Mouse (Mus musculus) kidney, postnatal 0 days (tissue): ENCODE results near the gene Fmnl3. TPM values are rescaled to one million over a fixed set of nuclear protein-coding genes. Genes with fewer than 3 reads are reported as not detected.

Source experiments
- ATAC-seq: fragments of 200-750 bp; cut with Nextera tagmentation; replicated peaks from 2 replicates; pipeline ENCODE4 v1.8.0; 2017; ENCODE audit warnings: low read depth, moderate number of reproducible peaks, moderate TSS enrichment, moderate library complexity; ENCODE audit not compliant: low FRiP score
- DNase-seq: peaks from one replicate; pipeline ENCODE4 v3.0.0-alpha.2; 2016; ENCODE audit warnings: low spot score
- H3K27ac ChIP-seq: fragments of 300-500 bp; sonication (generic); 2 replicates; pipeline ENCODE4 v1.5.1; 2014; ENCODE audit warnings: mild to moderate bottlenecking
- H3K27me3 ChIP-seq: fragments of 300-500 bp; sonication (generic); 2 replicates; pipeline ENCODE4 v1.6.1; 2014; ENCODE audit warnings: low read length, mixed read lengths; ENCODE audit not compliant: insufficient read depth
- H3K36me3 ChIP-seq: fragments of 300-500 bp; sonication (generic); 2 replicates; pipeline ENCODE4 v1.6.1; 2014; ENCODE audit warnings: low read length, mixed read lengths; ENCODE audit not compliant: insufficient read depth
- H3K4me1 ChIP-seq: fragments of 300-500 bp; sonication (generic); replicated peaks from 2 replicates; pipeline ENCODE4 v1.6.1; 2014; ENCODE audit warnings: antibody characterized with exemption, low read length, mixed read lengths; ENCODE audit not compliant: insufficient read depth
- H3K4me2 ChIP-seq: fragments of 300-500 bp; sonication (generic); 2 replicates; pipeline ENCODE4 v1.6.1; 2014; ENCODE audit warnings: mild to moderate bottlenecking, low read length, moderate library complexity, mixed read lengths
- H3K4me3 ChIP-seq: fragments of 300-500 bp; sonication (generic); replicated peaks from 2 replicates; pipeline ENCODE4 v1.5.1; 2014; ENCODE audit warnings: low read depth, low read length
- H3K9ac ChIP-seq: fragments of 300-500 bp; sonication (generic); 2 replicates; pipeline ENCODE4 v1.6.1; 2014; ENCODE audit warnings: low read depth, low read length
- H3K9me3 ChIP-seq: fragments of 300-500 bp; sonication (generic); replicated peaks from 2 replicates; pipeline ENCODE4 v1.6.1; 2016; ENCODE audit warnings: low read length, inconsistent platforms, mixed read lengths
- CTCF ChIP-seq: IDR thresholded peaks from 2 replicates; pipeline ENCODE4 v1.5.1; 2016; ENCODE audit warnings: antibody characterized with exemption, low read depth, mild to moderate bottlenecking, moderate library complexity
- WGBS: fragments of 180-500 bp; shearing (Covaris S2); extraction: QIAGEN DNeasy Blood & Tissue Kit; methylation state at CpG from one replicate; pipeline ENCODE4 v1.1.7; 2014; 5-methylcytosine and 5-hydroxymethylcytosine counted together
- polyA plus RNA-seq: library from polyadenylated mRNA; unstranded; fragments of >200 nt; fragmentation: Nextera tagmentation; extraction: Ambion mirVana; gene quantifications from 2 replicates; pipeline ENCODE4 v1.2.1, GENCODE M21; 2015

Fmnl3 gene
- polyA plus RNA-seq, 1 experiment from 2014 or later, result 31.6 TPM

DNA sequence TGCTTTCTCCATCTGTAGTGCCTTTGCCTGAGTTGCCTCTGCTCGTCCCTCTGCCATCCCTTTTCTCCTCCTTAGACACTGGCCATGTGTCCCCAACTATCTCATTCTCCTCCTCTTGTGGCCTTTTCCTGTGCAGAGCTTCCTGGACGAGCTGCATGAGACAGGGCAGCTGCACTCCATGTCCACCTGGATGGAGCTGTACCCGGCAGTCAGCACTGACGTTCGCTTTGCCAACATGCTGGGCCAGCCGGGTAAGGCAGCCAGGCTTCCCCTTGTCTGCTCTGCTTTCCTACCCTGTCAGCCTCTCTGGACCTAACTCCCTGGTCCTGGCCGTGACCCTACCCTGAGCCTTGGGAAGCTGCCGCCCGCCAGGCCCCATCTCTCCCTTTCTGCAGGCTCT lies 60.7 kb downstream of the Fmnl3 start:
- no peaks in the 10 kb centered on the region for H3K27me3 ChIP-seq
- H3K4me3 ChIP-seq, result no peak overlapping the region
- TF ChIP-seq CTCF, result no peak
- no peak overlapping the region for H3K9ac ChIP-seq
- H3K9me3 ChIP-seq, result no peaks in the 10 kb centered on the region
- no peaks in the 10 kb centered on the region for H3K4me1 ChIP-seq
- no peak overlapping the region for H3K4me2 ChIP-seq
- ATAC-seq (no peak), DNase-seq (no peak)
- no peak overlapping the region for H3K27ac ChIP-seq
- H3K36me3 ChIP-seq, result peaks cover 60% of the 10 kb centered on the region
- 89% methylated on average over 9 of the region's 9 CpGs for WGBS

DNA sequence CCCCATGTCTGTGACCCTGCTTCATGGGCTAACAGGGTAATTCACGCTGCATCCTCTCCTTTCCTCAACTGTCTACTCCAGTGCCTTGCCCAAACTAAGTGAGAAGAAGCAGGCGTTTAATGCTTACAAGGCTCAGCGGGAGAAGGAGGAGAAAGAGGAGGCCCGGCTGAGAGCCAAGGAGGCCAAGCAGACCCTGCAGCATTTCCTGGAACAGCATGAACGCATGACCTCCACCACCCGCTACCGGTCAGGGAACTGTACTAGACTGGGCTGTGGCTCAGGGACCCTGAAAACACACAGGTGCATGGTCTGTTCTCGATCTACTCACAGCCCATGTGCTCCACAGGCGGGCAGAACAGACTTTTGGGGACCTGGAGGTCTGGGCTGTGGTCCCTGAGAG lies 62.8 kb downstream of the Fmnl3 start:
- H3K9ac ChIP-seq, result no peak overlapping the region
- no peak for TF ChIP-seq CTCF
- H3K4me1 ChIP-seq, result no peaks in the 10 kb centered on the region
- no peak overlapping the region for H3K4me2 ChIP-seq
- no peaks in the 10 kb centered on the region for H3K27me3 ChIP-seq
- peaks cover 63% of the 10 kb centered on the region for H3K36me3 ChIP-seq
- no peak overlapping the region for H3K4me3 ChIP-seq
- WGBS, result 76% methylated on average over 9 of the region's 9 CpGs
- ATAC-seq (no peak), DNase-seq (no peak)
- no peaks in the 10 kb centered on the region for H3K9me3 ChIP-seq
- H3K27ac ChIP-seq, result no peak overlapping the region

DNA sequence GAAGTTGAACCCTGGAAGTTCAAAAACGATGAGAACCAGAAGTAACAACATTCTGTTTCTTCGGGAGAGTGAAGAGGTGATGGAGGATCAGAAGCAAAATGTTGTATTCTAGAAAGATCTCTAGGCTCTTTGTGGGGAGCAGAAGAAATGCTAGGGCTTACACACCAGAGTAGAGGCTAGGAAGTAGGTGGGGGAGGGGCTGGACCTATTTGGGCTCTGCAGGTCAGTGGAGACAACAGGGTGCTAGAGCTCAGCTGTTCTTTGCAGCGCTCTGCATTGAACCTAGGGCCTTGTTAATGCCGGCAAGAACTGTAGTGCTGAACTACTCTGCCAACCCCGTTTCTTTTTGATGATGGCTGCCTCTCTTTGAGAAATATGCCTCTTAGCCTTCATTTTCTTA lies 74.1 kb downstream of the Fmnl3 start:
- Histone ChIP-seq H3K27me3 (no peaks in the 10 kb centered on the region), H3K4me2 (peak overlapping the region; percentile 69; the same call in 1 of the 2 replicates), H3K36me3 (no peaks in the 10 kb centered on the region), H3K9ac (no peak overlapping the region), H3K4me3 (0 out of 2 replicates have a peak overlapping the region, but pooled peaks have one; percentile 71), H3K9me3 (no peaks in the 10 kb centered on the region), H3K4me1 (no peaks in the 10 kb centered on the region), H3K27ac (no peak overlapping the region)
- DNase-seq (no peak), ATAC-seq (no peak)
- WGBS, result 44% methylated on average over 5 of the region's 5 CpGs
- TF ChIP-seq CTCF, result no peak

DNA sequence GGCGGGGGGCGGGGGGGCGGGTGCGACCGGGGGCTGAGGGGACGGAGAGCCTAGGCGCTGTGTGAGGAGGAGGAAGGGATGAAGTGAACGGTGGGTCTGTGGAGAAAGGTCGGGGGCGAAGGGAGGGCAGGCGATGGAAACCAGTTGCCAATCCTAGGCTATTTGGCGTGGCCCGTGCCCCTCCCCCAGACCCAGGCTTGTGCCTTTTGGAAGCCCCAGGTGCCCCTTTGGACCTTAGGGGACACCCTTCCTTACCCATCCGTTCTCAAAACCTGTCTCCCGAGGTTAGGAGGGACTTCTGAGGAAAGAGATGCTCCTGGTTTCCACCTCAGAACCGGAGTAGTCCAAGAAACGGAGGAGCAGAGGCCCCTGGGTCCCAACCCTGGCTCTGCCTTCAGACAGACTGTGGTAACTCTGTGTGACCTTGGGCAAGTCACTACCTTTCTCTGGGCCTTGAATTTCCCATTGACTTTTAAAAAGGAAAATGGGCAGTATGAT lies 74.7 kb downstream of the Fmnl3 start, which contains the start of gene Fam186b:
TSS of gene Fam186b (minus strand) at position 405 of the 498 bp plus-strand sequence.
- TF ChIP-seq CTCF, result no peak
- H3K9ac ChIP-seq, result peak within 1 kb of the TSS; percentile 72
- no peaks in the 10 kb centered on the region for H3K36me3 ChIP-seq
- no peaks in the 10 kb centered on the region for H3K27me3 ChIP-seq
- WGBS, result 1% methylated on average over 15 of the region's 17 CpGs
- peak; percentile 45 for ATAC-seq
- peak within 1 kb of the TSS; percentile 71 for H3K4me3 ChIP-seq
- H3K4me1 ChIP-seq, result no peaks in the 10 kb centered on the region
- H3K9me3 ChIP-seq, result no peaks in the 10 kb centered on the region
- DNase-seq, result peak; percentile 36
- H3K4me2 ChIP-seq, result peak within 1 kb of the TSS; percentile 69
- H3K27ac ChIP-seq, result peak within 1 kb of the TSS; percentile 86

GRCm38 (mm10) chr15:99294813-99295374 lies 75.4 kb downstream of the Fmnl3 start, which contains the start of gene Prpf40b:
Gene Prpf40b, plus strand, starts transcription at chr15:99295087.
- peak; percentile 96 for ATAC-seq
- peak; percentile 91 for DNase-seq
- Histone ChIP-seq H3K27me3 (no peaks in the 10 kb centered on the region), H3K4me1 (no peaks in the 10 kb centered on the region), H3K4me2 (peak within 1 kb of the TSS; percentile 69), H3K9me3 (no peaks in the 10 kb centered on the region), H3K9ac (peak within 1 kb of the TSS; percentile 72), H3K27ac (peak within 1 kb of the TSS; percentile 86), H3K36me3 (no peaks in the 10 kb centered on the region), H3K4me3 (peak within 1 kb of the TSS; percentile 71)
- WGBS, result 1% methylated on average over 56 of the region's 64 CpGs
- peak; percentile 54 for TF ChIP-seq CTCF

DNA sequence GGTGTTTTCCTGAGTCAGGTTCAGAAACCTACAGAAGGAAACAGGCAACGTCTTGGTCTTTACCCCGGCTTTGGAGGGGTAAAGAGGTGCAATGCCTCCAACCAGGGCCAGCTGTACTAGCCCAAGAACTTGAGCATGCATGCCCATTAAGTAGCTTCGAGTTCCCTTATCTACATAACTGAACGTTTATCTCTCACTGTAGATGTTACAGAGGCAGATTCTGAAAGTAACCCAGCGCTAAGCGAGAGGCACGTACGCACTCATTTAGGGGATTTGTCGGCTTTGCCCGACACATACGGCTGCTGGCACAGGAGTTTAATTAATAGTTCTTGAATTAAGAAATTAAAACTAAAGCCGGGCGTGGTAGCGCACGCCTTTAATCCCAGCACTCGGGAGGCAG lies 76.0 kb downstream of the Fmnl3 start:
- DNase-seq (no peak), ATAC-seq (no peak)
- H3K4me1 ChIP-seq, result no peaks in the 10 kb centered on the region
- H3K27me3 ChIP-seq, result no peaks in the 10 kb centered on the region
- peak overlapping the region; percentile 71 for H3K4me3 ChIP-seq
- H3K27ac ChIP-seq, result peak overlapping the region; percentile 86; the same call in 1 of the 2 replicates
- peak overlapping the region; percentile 72 for H3K9ac ChIP-seq
- H3K9me3 ChIP-seq, result no peaks in the 10 kb centered on the region
- 15% methylated on average over 16 of the region's 16 CpGs for WGBS
- peak overlapping the region; percentile 69 for H3K4me2 ChIP-seq
- TF ChIP-seq CTCF, result no peak
- no peaks in the 10 kb centered on the region for H3K36me3 ChIP-seq
